Mouse (Mus musculus) liver, embryonic 16.5 days (tissue): Measurements from ENCODE around the gene Adamtsl2. TPM values are rescaled to one million over a fixed set of nuclear protein-coding genes. Genes with fewer than 3 reads are reported as not detected.
A peak's percentile ranks its signal among the peaks of the same experiment; 100 is the strongest.

Experiments
- ATAC-seq: fragments of 200-750 bp; cut with Nextera tagmentation; 2 replicates; pipeline ENCODE4 v1.8.0; 2017; ENCODE audit warnings: low read depth, mild to moderate bottlenecking, moderate number of reproducible peaks, moderate library complexity
- H3K27ac ChIP-seq: fragments of 300-500 bp; sonication (generic); 2 replicates; pipeline ENCODE4 v1.5.1; 2014; ENCODE audit warnings: mild to moderate bottlenecking, low read length
- H3K27me3 ChIP-seq: fragments of 300-500 bp; sonication (generic); 2 replicates; pipeline ENCODE4 v1.6.1; 2014; ENCODE audit warnings: low read depth, low read length, mixed read lengths; ENCODE audit not compliant: control insufficient read depth, insufficient read depth
- H3K36me3 ChIP-seq: fragments of 300-500 bp; sonication (generic); 2 replicates; pipeline ENCODE4 v1.6.1; 2014; ENCODE audit warnings: mild to moderate bottlenecking; ENCODE audit not compliant: control insufficient read depth, insufficient read depth
- H3K4me1 ChIP-seq: fragments of 300-500 bp; sonication (generic); 2 replicates; pipeline ENCODE4 v1.6.1; 2014; ENCODE audit warnings: low read depth, low read length, mixed read lengths; ENCODE audit not compliant: control insufficient read depth
- H3K4me2 ChIP-seq: fragments of 300-500 bp; sonication (generic); 2 replicates; pipeline ENCODE4 v1.6.1; 2014; ENCODE audit warnings: low read depth, low read length, mixed read lengths
- H3K4me3 ChIP-seq: fragments of 300-500 bp; sonication (generic); 2 replicates; pipeline ENCODE4 v1.5.1; 2014; ENCODE audit warnings: low read depth, mild to moderate bottlenecking, low read length
- H3K9ac ChIP-seq: fragments of 300-500 bp; sonication (generic); 2 replicates; pipeline ENCODE4 v1.6.1; 2014; ENCODE audit warnings: low read depth, low read length
- H3K9me3 ChIP-seq: fragments of 300-500 bp; sonication (generic); replicated peaks from 2 replicates; pipeline ENCODE4 v1.6.1; 2016; ENCODE audit warnings: low read length; ENCODE audit not compliant: control insufficient read depth
- WGBS: fragments of 180-500 bp; shearing (Covaris S2); extraction: QIAGEN DNeasy Blood & Tissue Kit; methylation state at CpG from one replicate; pipeline ENCODE4 v1.1.7; 2014; ENCODE audit not compliant: insufficient replicate concordance; 5-methylcytosine and 5-hydroxymethylcytosine counted together
- polyA plus RNA-seq: library from polyadenylated mRNA; unstranded; fragments of >200 nt; fragmentation: Nextera tagmentation; extraction: Ambion mirVana; gene quantifications from 2 replicates; pipeline ENCODE4 v1.2.1, GENCODE M21; 2015

Adamtsl2 gene
- 0.40 and 0.76 TPM in 2 replicates for polyA plus RNA-seq

DNA sequence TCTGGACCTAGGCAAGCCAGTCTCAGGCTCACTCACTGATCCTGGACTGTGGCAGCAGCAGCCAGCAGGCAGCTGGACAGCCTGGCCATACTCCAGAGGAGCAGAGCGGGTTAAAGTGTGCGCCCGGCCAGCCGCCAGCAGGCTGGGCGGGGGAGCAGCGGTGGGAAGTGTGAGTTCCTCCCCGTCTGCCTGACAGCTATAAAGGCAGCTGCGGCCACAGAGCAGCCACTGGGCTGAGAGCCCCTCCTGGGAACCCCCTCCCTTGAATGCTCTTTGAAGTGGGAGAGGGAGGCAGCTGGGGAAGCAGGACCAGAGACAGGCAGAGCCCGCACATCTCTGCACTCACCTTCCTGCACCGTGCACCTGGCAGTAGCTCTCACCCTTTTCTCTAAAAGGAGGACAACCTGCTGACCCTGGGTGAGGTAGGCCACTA is at the start of gene Adamtsl2:
Adamtsl2 (plus strand) TSS at position 228 of the 433 bp plus-strand sequence.
- no peaks in the 10 kb centered on the region for H3K36me3 ChIP-seq
- H3K27ac ChIP-seq = no peak within 1 kb of the TSS
- WGBS = 2% methylated on average over 10 of the region's 10 CpGs
- no peaks in the 10 kb centered on the region for H3K9me3 ChIP-seq
- peak; percentile 50 for ATAC-seq
- no peak within 1 kb of the TSS for H3K4me3 ChIP-seq
- H3K9ac ChIP-seq = no peak within 1 kb of the TSS
- H3K4me2 ChIP-seq = no peak within 1 kb of the TSS
- H3K27me3 ChIP-seq = peaks cover 3% of the 10 kb centered on the region
- H3K4me1 ChIP-seq = 0 out of 2 replicates have a peak, but pooled peaks cover 4% of the 10 kb centered on the region

- Histone ChIP-seq H3K36me3 (no peaks in the 10 kb centered on the region), H3K27ac (no peak overlapping the region), H3K4me3 (no peak overlapping the region), H3K9me3 (no peaks in the 10 kb centered on the region), H3K27me3 (peaks cover 4% of the 10 kb centered on the region), H3K4me2 (no peak overlapping the region), H3K4me1 (peaks cover 9% of the 10 kb centered on the region), H3K9ac (no peak overlapping the region)
- ATAC-seq = no peak
- WGBS = 49% methylated on average over 2 of the region's 2 CpGs
Observed at GRCm38 (mm10) chr2:27032361-27032760, 46.8 kb upstream of the Adamtsl2 start.

GRCm38 (mm10) chr2:27036003-27036402 is 43.2 kb upstream of the Adamtsl2 start:
- H3K4me2 ChIP-seq = no peak overlapping the region
- H3K4me3 ChIP-seq = no peak overlapping the region
- no peaks in the 10 kb centered on the region for H3K27me3 ChIP-seq
- no peaks in the 10 kb centered on the region for H3K36me3 ChIP-seq
- 41% methylated on average over 3 of the region's 3 CpGs for WGBS
- no peak overlapping the region for H3K27ac ChIP-seq
- ATAC-seq = no peak
- no peaks in the 10 kb centered on the region for H3K4me1 ChIP-seq
- no peak overlapping the region for H3K9ac ChIP-seq
- no peaks in the 10 kb centered on the region for H3K9me3 ChIP-seq

GRCm38 (mm10) chr2:27037008-27037407 is 42.2 kb upstream of the Adamtsl2 start:
- Histone ChIP-seq H3K4me2 (no peak overlapping the region), H3K36me3 (no peaks in the 10 kb centered on the region), H3K4me3 (no peak overlapping the region), H3K9ac (no peak overlapping the region), H3K27ac (no peak overlapping the region), H3K9me3 (no peaks in the 10 kb centered on the region), H3K4me1 (no peaks in the 10 kb centered on the region; the same call in 1 of the 2 replicates), H3K27me3 (no peaks in the 10 kb centered on the region)
- 52% methylated on average over 4 of the region's 4 CpGs for WGBS
- ATAC-seq = peak; percentile 16; the same call in 1 of the 2 replicates

- Histone ChIP-seq H3K27me3 (no peaks in the 10 kb centered on the region), H3K4me2 (no peak overlapping the region), H3K4me3 (no peak overlapping the region), H3K27ac (no peak overlapping the region), H3K4me1 (peaks cover 5% of the 10 kb centered on the region), H3K9me3 (no peaks in the 10 kb centered on the region), H3K36me3 (no peaks in the 10 kb centered on the region), H3K9ac (no peak overlapping the region)
- no peak for ATAC-seq
- 0% methylated on average over 3 of the region's 3 CpGs for WGBS
Observed at GRCm38 (mm10) chr2:27038596-27038995, 40.6 kb upstream of the Adamtsl2 start.

- H3K9ac ChIP-seq = no peak overlapping the region
- WGBS = 7% methylated on average over 1 of the region's 1 CpGs
- no peaks in the 10 kb centered on the region for H3K36me3 ChIP-seq
- no peak for ATAC-seq
- peaks cover 5% of the 10 kb centered on the region for H3K4me1 ChIP-seq
- no peak overlapping the region for H3K4me3 ChIP-seq
- no peaks in the 10 kb centered on the region for H3K9me3 ChIP-seq
- no peaks in the 10 kb centered on the region for H3K27me3 ChIP-seq
- H3K27ac ChIP-seq = no peak overlapping the region
- H3K4me2 ChIP-seq = no peak overlapping the region
Observed at GRCm38 (mm10) chr2:27039286-27039685, 39.9 kb upstream of the Adamtsl2 start.

DNA sequence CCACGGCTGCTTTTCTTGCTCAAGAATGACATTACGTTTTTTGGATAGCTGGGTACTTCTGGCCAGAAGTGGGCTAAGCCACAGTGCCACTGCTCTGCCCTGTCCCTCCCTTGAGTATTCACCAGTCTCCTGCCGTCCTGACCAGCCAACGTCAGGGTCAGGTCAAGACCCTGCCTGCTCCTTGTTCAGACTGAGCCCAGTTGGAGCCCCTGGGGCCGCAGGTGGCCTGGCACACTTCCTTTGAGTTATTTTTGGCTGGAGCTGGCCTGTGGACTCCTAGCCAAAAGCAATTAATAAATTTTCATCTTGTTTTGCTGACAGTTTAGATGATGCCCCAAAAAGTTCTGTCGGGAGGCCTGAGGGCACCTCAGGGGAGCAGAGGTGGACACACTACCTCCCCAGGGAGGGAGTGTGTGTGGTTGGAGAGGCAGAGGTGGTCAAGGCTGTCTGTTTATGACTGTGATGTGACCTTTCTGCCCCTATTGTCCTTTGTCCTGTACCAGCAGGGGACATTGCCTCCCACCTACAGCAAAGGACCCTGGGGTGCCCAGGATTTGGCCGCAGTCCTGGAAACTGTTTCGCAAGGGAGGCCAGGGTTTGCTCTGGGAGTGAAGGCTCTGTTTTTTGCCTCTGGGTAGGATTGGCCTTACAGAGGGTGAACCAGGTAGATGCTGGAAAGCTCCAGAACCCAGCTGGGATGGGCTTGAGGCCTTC is 36.9 kb upstream of the Adamtsl2 start:
- peak; percentile 87 for ATAC-seq
- H3K27ac ChIP-seq = peak overlapping the region; percentile 79
- no peak overlapping the region for H3K9ac ChIP-seq

DNA sequence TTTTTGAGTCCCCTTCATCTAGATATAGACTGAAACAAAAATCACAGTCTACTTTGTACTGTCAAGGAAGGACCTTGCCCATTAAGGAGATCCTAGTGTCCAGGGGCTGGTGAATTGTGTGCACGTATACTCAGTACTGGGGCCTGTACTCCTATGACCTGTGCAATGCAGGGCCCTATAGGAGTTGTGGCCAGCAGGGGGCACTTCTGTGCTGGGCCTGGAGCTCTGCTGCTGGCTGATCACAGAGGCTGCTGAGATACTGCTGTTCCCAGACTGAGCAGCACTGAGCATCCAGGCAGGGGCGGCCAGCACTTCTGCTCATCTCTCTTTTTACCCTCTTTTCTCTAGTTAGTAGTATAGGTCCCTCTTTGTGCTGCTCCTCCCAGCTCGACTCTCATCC is 35.7 kb upstream of the Adamtsl2 start:
- H3K27ac ChIP-seq = no peak overlapping the region
- ATAC-seq = 0 out of 2 replicates have a peak, but pooled peaks have one; percentile 23
- no peaks in the 10 kb centered on the region for H3K36me3 ChIP-seq
- H3K4me2 ChIP-seq = no peak overlapping the region
- H3K9me3 ChIP-seq = no peaks in the 10 kb centered on the region
- H3K4me1 ChIP-seq = peaks cover 5% of the 10 kb centered on the region
- 17% methylated on average over 3 of the region's 3 CpGs for WGBS
- no peaks in the 10 kb centered on the region for H3K27me3 ChIP-seq
- H3K9ac ChIP-seq = no peak overlapping the region
- no peak overlapping the region for H3K4me3 ChIP-seq

More for the DNA sequence above, 36.9 kb upstream of the Adamtsl2 start:
- H3K36me3 ChIP-seq = no peaks in the 10 kb centered on the region
- WGBS = 49% methylated on average over 8 of the region's 8 CpGs
- no peaks in the 10 kb centered on the region for H3K9me3 ChIP-seq
- no peak overlapping the region for H3K4me2 ChIP-seq
- peaks cover 5% of the 10 kb centered on the region for H3K4me1 ChIP-seq
- no peaks in the 10 kb centered on the region for H3K27me3 ChIP-seq
- no peak overlapping the region for H3K4me3 ChIP-seq

DNA sequence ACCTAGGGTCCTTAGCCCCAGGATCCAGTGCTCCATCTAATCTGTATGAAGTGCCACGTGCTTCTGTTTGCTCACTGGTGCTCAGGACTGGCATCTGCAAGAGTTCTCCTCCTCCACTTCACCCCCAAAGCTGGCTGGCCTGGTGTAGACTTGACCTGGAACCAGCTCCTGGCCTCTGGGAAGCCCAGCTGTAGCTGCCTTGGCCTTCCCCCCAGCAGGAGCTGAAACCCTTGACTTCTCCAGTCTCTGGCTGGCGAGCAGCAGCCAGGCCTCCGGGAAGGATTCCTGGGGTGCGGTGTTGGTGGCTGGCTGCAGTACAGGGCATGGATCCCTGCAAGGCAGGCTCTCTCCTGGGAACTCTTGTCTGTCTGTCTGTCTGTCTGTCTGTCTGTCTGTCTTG is 35.0 kb upstream of the Adamtsl2 start:
- Histone ChIP-seq H3K4me3 (no peak overlapping the region), H3K4me2 (no peak overlapping the region), H3K36me3 (no peaks in the 10 kb centered on the region), H3K9ac (no peak overlapping the region), H3K9me3 (no peaks in the 10 kb centered on the region), H3K27me3 (no peaks in the 10 kb centered on the region), H3K4me1 (peaks cover 5% of the 10 kb centered on the region), H3K27ac (no peak overlapping the region)
- no peak for ATAC-seq
- WGBS = 54% methylated on average over 4 of the region's 4 CpGs
